Mouse (Mus musculus) layer of hippocampus, postnatal 14 days (tissue): ENCODE measurements at regions not wholly inside any gene's neighbourhood (a gene's known extent, or its start where the extent isn't known, plus 50 kb on each side); places are given as distances from the start of the nearest gene placed in this dataset.
"Not testable (repeated sequence)": the region's sequence is repeated elsewhere in the genome, so short reads cannot be mapped to it uniquely, and the experiment has no call there.

Source experiments
- DNase-seq, 2 experiments: peaks; one replicate each; pipeline ENCODE4 v3.0.0; 2021 to 2022; ENCODE audit warnings: low spot score in 2 of 2, mixed read lengths in 1 of 2

- DNase-seq = no peak
These were observed 67.2 kb downstream of the Qdpr start for GRCm38 (mm10) chr5:45382804-45383203.

- no peak for DNase-seq
These were observed 71.5 kb downstream of the Qdpr start for GRCm38 (mm10) chr5:45378486-45378885.

- DNase-seq = no peak
These were observed 77.0 kb downstream of the Qdpr start for GRCm38 (mm10) chr5:45373069-45373468.

- DNase-seq = no peak
These were observed 81.6 kb downstream of the Qdpr start for GRCm38 (mm10) chr5:45368451-45368850.

- DNase-seq = no peak
These were observed 89.8 kb downstream of the Qdpr start for GRCm38 (mm10) chr5:45360189-45360588.

- DNase-seq = no peak
These were observed 109.6 kb downstream of the Qdpr start for GRCm38 (mm10) chr5:45340411-45340810.

- no peak for DNase-seq
These were observed 113.2 kb downstream of the Qdpr start for GRCm38 (mm10) chr5:45336801-45337200.

- DNase-seq = not testable (repeated sequence)
These were observed 125.6 kb downstream of the Qdpr start for GRCm38 (mm10) chr5:45324468-45324867.

GRCm38 (mm10) chr5:45323500-45323899 lies 126.5 kb downstream of the Qdpr start:
- DNase-seq = no peak

GRCm38 (mm10) chr5:45318026-45318425 lies 132.0 kb downstream of the Qdpr start:
- no peak for DNase-seq

GRCm38 (mm10) chr5:45301120-45301519 lies 148.9 kb downstream of the Qdpr start:
- peak in 1 of 2 experiments; percentile 31 for DNase-seq

GRCm38 (mm10) chr5:45298872-45299271 lies 151.2 kb downstream of the Qdpr start:
- DNase-seq = peak in 1 of 2 experiments; percentile 67

- DNase-seq = no peak
These were observed 154.9 kb downstream of the Qdpr start for GRCm38 (mm10) chr5:45295134-45295533.

- no peak for DNase-seq
These were observed 157.0 kb downstream of the Qdpr start for GRCm38 (mm10) chr5:45292833-45293546.

- DNase-seq = no peak
These were observed 157.7 kb downstream of the Qdpr start for GRCm38 (mm10) chr5:45292383-45292782.

- no peak for DNase-seq
These were observed 158.3 kb downstream of the Qdpr start for GRCm38 (mm10) chr5:45291752-45292151.

- no peak for DNase-seq
These were observed 158.8 kb downstream of the Qdpr start for GRCm38 (mm10) chr5:45291276-45291675.

- DNase-seq = no peak
These were observed 163.6 kb downstream of the Qdpr start for GRCm38 (mm10) chr5:45286454-45286853.

- DNase-seq = no peak
These were observed 165.4 kb downstream of the Qdpr start for GRCm38 (mm10) chr5:45284680-45285079.

GRCm38 (mm10) chr5:45283908-45284415 lies 166.1 kb downstream of the Qdpr start:
- no peak for DNase-seq

GRCm38 (mm10) chr5:45282207-45282930 lies 167.7 kb downstream of the Qdpr start:
- no peak for DNase-seq

GRCm38 (mm10) chr5:45278571-45278970 lies 171.5 kb downstream of the Qdpr start:
- DNase-seq = peak; percentile 84 to 94
